Mouse (Mus musculus) kidney, adult 11 months (tissue): ENCODE data around the gene Cldn34c1.
A peak's percentile ranks its signal among the peaks of the same experiment; 100 is the strongest.
"Not testable (repeated sequence)": the region's sequence is repeated elsewhere in the genome, so short reads cannot be mapped to it uniquely, and the experiment has no call there.

Experiments
- DNase-seq: peaks from one replicate; pipeline ENCODE4 v3.0.0; 2022

Gene Cldn34c1

GRCm38 (mm10) chrX:123103291-123104260 is at the start of gene Cldn34c1:
Gene Cldn34c1 (plus strand): TSS chrX:123103495.
- peak; percentile 82 for DNase-seq

DNA sequence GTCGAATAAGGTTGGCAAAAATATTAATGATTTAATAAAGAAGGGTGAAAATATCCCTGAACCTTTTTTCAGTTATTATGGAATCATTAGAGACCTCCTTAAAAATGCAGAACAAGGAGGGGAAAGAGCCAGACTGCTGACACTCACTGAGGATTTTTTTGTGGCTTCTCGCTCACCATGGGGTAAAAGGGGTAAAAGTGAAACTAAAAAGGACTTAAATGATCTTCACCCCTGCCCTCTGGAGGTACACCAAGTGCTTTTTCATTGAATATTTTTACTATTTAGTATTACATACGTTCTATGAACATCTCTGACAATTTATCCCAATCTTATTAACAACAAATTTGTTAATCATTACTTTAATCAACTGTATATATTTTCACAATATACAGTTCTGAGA is 15.9 kb upstream of the Cldn34c1 start:
- DNase-seq, result no peak

DNA sequence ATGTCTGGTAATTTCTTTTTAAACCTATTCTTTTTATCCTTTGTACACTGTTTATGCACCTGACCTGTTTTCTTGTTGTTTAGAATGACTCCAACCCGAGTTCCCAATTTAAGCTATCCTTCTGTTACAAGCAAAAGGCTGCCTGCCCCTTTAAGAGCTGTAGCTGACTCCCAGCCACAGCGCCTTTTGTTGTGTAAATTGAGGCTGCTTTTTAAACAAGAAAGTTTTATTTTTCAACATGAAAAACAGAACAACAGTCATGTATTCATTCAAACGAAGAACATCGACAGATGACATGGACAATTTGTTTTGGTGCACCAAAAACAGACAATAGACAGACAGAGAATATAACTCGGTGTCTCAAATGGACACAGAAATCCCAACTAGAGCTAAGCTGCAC is 489 bp upstream of the Cldn34c1 start:
- not testable (repeated sequence) for DNase-seq

- not testable (repeated sequence) for DNase-seq
These were observed 1.4 kb downstream of the Cldn34c1 start for GRCm38 (mm10) chrX:123104692-123105091.

DNA sequence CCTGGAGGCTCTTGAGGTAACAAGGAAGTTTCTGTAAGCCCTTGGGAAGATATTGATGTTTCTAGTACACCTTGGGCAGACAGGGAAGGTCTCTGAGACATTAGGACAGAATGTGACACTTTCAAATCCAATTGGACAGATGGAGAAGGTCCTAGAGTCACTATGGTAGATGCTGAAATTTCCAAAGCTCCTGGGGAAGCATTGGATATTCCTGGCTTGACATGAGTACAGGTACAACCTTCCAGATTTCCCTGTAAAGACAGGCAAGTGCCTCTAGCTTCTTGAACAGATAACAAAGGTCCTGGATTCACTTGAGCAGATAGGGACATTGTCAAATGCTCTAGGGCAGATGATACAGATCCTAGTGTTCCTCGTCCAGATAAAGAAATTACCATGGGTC is 119.1 kb downstream of the Cldn34c1 start, which contains the start of gene Srsx:
Srsx (minus strand) TSS at position 101 of the 400 bp plus-strand sequence.
- DNase-seq, result not testable (repeated sequence)
